Mouse (Mus musculus) forelimb bud, embryonic 11.5 days (tissue): ENCODE results near the gene Dhx37.
"Not testable (repeated sequence)": the region's sequence is repeated elsewhere in the genome, so short reads cannot be mapped to it uniquely, and the experiment has no call there.

Source experiments
- DNase-seq: peaks from one replicate; pipeline ENCODE4 v3.0.0-alpha.2; 2012; ENCODE audit warnings: low read depth, low spot score

The Dhx37 gene

GRCm38 (mm10) chr5:125389579-125390441, 44.1 kb downstream of the Dhx37 start, which contains the start of gene Ubc:
Gene Ubc (minus strand): TSS chr5:125390202.
- peak; percentile 90 for DNase-seq

- peak; percentile 73 for DNase-seq
These were observed 44.8 kb downstream of the Dhx37 start, which contains the start of gene Gm10382 for GRCm38 (mm10) chr5:125389131-125389578. Gene Gm10382 (plus strand): TSS chr5:125389322.

GRCm38 (mm10) chr5:125388358-125389092, 45.4 kb downstream of the Dhx37 start:
- no peak for DNase-seq

- not testable (repeated sequence) for DNase-seq
These were observed 46.6 kb downstream of the Dhx37 start for GRCm38 (mm10) chr5:125387295-125387694.

- DNase-seq, result no peak
These were observed 48.5 kb downstream of the Dhx37 start for GRCm38 (mm10) chr5:125385215-125385940.

GRCm38 (mm10) chr5:125384512-125385214, 49.3 kb downstream of the Dhx37 start:
- no peak for DNase-seq

GRCm38 (mm10) chr5:125383637-125384420, 50.1 kb downstream of the Dhx37 start:
- no peak for DNase-seq

GRCm38 (mm10) chr5:125382673-125383558, 51.0 kb downstream of the Dhx37 start:
- peak; percentile 40 for DNase-seq

GRCm38 (mm10) chr5:125381954-125382672, 51.8 kb downstream of the Dhx37 start:
- DNase-seq, result no peak

- DNase-seq, result no peak
These were observed 55.0 kb downstream of the Dhx37 start for GRCm38 (mm10) chr5:125378919-125379318.

- no peak for DNase-seq
These were observed 56.7 kb downstream of the Dhx37 start for GRCm38 (mm10) chr5:125377214-125377613.

- no peak for DNase-seq
These were observed 58.0 kb downstream of the Dhx37 start for GRCm38 (mm10) chr5:125375871-125376270.

- DNase-seq, result no peak
These were observed 61.9 kb downstream of the Dhx37 start for GRCm38 (mm10) chr5:125372027-125372426.

- DNase-seq, result no peak
These were observed 62.8 kb downstream of the Dhx37 start for GRCm38 (mm10) chr5:125370950-125371693.

GRCm38 (mm10) chr5:125368568-125368967, 65.4 kb downstream of the Dhx37 start:
- peak; percentile 67 for DNase-seq

GRCm38 (mm10) chr5:125368156-125368555, 65.8 kb downstream of the Dhx37 start:
- DNase-seq, result no peak

- DNase-seq, result no peak
These were observed 69.0 kb downstream of the Dhx37 start for GRCm38 (mm10) chr5:125364851-125365429.

- DNase-seq, result no peak
These were observed 70.0 kb downstream of the Dhx37 start for GRCm38 (mm10) chr5:125363894-125364293.
